Mouse (Mus musculus): ENCODE results near the gene Stx1a. TPM values are rescaled to one million over a fixed set of nuclear protein-coding genes. Genes with fewer than 3 reads are reported as not detected.

Gene Stx1a
- polyA plus RNA-seq, 1 experiment from 2014 or later: 13.4 TPM

DNA sequence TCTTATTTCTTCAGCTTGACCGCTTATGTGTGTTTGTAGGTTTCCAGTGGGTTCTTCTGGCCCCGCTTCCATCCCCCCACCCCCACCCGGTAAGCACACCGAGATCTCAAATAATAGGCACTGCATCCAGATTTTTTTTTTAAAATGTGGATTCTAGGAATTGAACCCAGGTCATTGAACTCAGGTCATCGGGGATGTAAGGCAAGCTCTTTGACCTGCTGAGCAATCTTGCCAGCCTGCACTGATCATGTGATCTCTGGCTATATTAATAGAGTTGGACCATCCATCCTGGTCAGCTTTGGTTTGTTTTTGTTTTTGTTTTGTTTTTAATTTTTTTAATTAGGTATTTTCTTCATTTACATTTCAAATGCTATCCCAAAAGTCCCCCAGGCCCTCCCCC is 9.3 kb downstream of the Stx1a start:
- H3K4me3 ChIP-seq (ENCODE audit: low read length): no peak overlapping the region
- H3K9ac ChIP-seq (ENCODE audit: low read depth, low read length): no peak overlapping the region
- H3K36me3 ChIP-seq (ENCODE audit: control insufficient read depth, insufficient read depth, low read length): no peaks in the 10 kb centered on the region
- no peaks in the 10 kb centered on the region; the same call in 1 of the 2 replicates for H3K9me3 ChIP-seq (ENCODE audit: control insufficient read depth, low read length)
- no peaks in the 10 kb centered on the region for H3K27me3 ChIP-seq (replicated peaks; ENCODE audit: control insufficient read depth, insufficient read depth, low read length)
- ATAC-seq: no peak
- H3K4me2 ChIP-seq (ENCODE audit: low read depth, low read length): no peak overlapping the region
- H3K27ac ChIP-seq (ENCODE audit: low read length): no peak overlapping the region
- peaks cover 14% of the 10 kb centered on the region for H3K4me1 ChIP-seq (ENCODE audit: control insufficient read depth, insufficient read depth, low read length)
- WGBS: 89% methylated on average over 5 of the region's 5 CpGs

DNA sequence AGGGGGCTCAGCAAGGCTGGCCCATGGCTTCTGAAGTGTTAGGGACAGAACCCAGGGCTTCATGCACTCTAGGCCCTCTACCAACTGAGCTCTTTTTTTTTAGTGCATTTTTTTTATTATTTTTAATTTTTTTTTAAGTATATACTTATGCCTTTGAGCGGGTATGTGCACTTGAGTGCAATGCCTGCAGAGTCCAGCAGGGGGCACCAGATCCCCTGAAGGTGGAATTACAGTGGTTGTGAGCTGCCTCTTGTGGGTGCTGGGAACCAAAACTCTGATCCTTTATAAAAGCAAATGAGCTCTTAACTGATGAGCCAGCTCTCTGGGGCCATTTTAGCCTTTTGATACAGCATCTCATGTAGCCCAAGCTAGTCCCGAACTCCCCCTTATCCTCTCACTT is 11.3 kb downstream of the Stx1a start:
- Histone ChIP-seq H3K4me2 (ENCODE audit: low read depth, low read length) (no peak overlapping the region), H3K9ac (ENCODE audit: low read depth, low read length) (no peak overlapping the region), H3K4me3 (ENCODE audit: low read length) (no peak overlapping the region), H3K4me1 (ENCODE audit: control insufficient read depth, insufficient read depth, low read length) (peaks cover under 1% of the 10 kb centered on the region), H3K9me3 (ENCODE audit: control insufficient read depth, low read length) (no peaks in the 10 kb centered on the region; the same call in 1 of the 2 replicates), H3K27me3 (replicated peaks; ENCODE audit: control insufficient read depth, insufficient read depth, low read length) (no peaks in the 10 kb centered on the region), H3K36me3 (ENCODE audit: control insufficient read depth, insufficient read depth, low read length) (no peaks in the 10 kb centered on the region), H3K27ac (ENCODE audit: low read length) (no peak overlapping the region)
- ATAC-seq: no peak
- 98% methylated on average over 2 of the region's 2 CpGs for WGBS

DNA sequence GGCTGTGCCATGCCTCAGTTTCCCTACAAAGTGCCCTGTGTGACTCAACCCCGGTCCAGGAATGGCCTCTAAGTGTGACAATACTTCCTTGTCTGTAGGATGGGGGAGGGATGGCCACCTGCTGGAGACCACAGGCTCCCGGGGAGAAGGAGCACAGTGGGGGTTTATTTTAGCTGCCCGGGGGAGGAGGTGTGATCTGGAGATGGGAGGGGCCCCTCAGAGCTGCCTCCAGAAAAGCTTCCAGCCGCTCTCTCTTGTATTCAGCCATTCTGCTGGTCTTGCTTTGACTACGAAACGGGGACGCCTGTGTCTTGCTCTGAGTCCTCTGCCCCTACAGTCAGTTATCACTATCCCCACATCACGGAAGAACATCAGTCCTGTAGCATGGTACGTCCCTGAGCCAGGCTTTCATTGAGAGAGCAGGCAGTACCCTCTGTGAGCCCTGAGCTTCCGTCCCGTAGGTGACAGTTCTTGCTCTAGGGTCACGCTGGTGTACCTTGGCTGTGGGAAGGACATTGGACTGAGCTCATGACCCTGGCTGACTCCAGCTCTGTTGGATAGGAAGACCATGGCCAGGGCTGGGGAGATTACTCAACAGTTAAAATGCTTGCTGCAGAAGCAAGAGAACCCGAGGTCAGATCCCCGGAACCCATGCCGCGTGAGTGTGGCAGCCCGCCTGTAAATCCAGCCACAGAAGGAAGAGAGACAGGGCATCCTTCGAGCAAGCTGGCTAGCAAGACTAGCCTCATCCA is 12.5 kb downstream of the Stx1a start:
- H3K4me3 ChIP-seq (ENCODE audit: low read length): no peak overlapping the region
- H3K4me1 ChIP-seq (ENCODE audit: control insufficient read depth, insufficient read depth, low read length): no peaks in the 10 kb centered on the region
- H3K27me3 ChIP-seq (replicated peaks; ENCODE audit: control insufficient read depth, insufficient read depth, low read length): no peaks in the 10 kb centered on the region
- no peak overlapping the region for H3K9ac ChIP-seq (ENCODE audit: low read depth, low read length)
- ATAC-seq: no peak
- H3K4me2 ChIP-seq (ENCODE audit: low read depth, low read length): no peak overlapping the region
- H3K27ac ChIP-seq (ENCODE audit: low read length): no peak overlapping the region
- WGBS: 66% methylated on average over 18 of the region's 18 CpGs
- H3K36me3 ChIP-seq (ENCODE audit: control insufficient read depth, insufficient read depth, low read length): no peaks in the 10 kb centered on the region
- no peaks in the 10 kb centered on the region; the same call in 1 of the 2 replicates for H3K9me3 ChIP-seq (ENCODE audit: control insufficient read depth, low read length)

DNA sequence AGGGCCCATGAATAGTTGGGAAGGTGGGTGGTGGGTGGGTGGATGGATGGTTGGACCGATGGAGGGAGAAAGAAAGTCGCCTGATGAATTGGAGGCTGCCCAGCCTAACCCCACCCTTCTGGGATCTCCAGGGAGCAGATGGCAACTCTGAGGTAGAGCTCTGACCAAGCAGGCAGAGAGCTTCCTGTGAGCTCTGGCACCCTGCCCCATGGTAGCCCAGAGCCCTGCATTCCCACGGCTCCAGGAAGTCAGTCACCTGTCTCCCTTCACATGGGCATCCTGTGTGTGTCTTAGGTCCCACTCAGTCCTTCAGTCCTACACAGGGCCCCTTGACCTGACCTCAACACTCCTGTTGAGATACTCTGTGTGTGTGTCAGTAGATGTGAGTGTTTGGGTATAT is 14.7 kb downstream of the Stx1a start:
- no peak overlapping the region for H3K27ac ChIP-seq (ENCODE audit: low read length)
- no peak overlapping the region for H3K4me2 ChIP-seq (ENCODE audit: low read depth, low read length)
- no peaks in the 10 kb centered on the region; the same call in 1 of the 2 replicates for H3K9me3 ChIP-seq (ENCODE audit: control insufficient read depth, low read length)
- no peak overlapping the region for H3K4me3 ChIP-seq (ENCODE audit: low read length)
- no peaks in the 10 kb centered on the region for H3K27me3 ChIP-seq (replicated peaks; ENCODE audit: control insufficient read depth, insufficient read depth, low read length)
- no peak; the same call in 1 of the 2 replicates for ATAC-seq
- no peak overlapping the region for H3K9ac ChIP-seq (ENCODE audit: low read depth, low read length)
- no peaks in the 10 kb centered on the region for H3K36me3 ChIP-seq (ENCODE audit: control insufficient read depth, insufficient read depth, low read length)
- 77% methylated on average over 3 of the region's 3 CpGs for WGBS
- no peaks in the 10 kb centered on the region for H3K4me1 ChIP-seq (ENCODE audit: control insufficient read depth, insufficient read depth, low read length)

DNA sequence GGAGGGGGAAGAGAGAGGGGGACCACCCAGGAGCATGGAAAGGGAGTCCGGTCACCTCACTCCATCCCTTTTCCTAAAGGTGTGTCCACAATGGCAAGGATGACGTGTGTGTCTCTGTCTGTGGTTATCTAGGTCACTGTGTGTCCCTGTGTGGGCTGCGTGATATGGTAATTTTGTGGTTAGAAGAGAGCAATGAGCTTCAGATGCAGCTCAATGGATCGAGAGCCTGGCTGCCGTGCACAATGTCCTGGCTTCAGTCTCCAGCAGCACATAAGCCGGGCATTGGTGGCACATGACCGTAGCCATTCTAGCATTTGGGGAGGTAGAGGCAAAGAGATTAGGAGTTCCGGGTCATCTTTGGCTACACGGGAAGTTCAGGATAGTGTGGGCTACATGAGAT is 16.3 kb downstream of the Stx1a start:
- Histone ChIP-seq H3K4me3 (ENCODE audit: low read length) (no peak overlapping the region), H3K36me3 (ENCODE audit: control insufficient read depth, insufficient read depth, low read length) (no peaks in the 10 kb centered on the region), H3K4me2 (ENCODE audit: low read depth, low read length) (no peak overlapping the region), H3K27me3 (replicated peaks; ENCODE audit: control insufficient read depth, insufficient read depth, low read length) (no peaks in the 10 kb centered on the region), H3K9me3 (ENCODE audit: control insufficient read depth, low read length) (no peaks in the 10 kb centered on the region; the same call in 1 of the 2 replicates), H3K4me1 (ENCODE audit: control insufficient read depth, insufficient read depth, low read length) (no peaks in the 10 kb centered on the region), H3K9ac (ENCODE audit: low read depth, low read length) (no peak overlapping the region), H3K27ac (ENCODE audit: low read length) (no peak overlapping the region)
- WGBS: 86% methylated on average over 9 of the region's 9 CpGs
- ATAC-seq: no peak

DNA sequence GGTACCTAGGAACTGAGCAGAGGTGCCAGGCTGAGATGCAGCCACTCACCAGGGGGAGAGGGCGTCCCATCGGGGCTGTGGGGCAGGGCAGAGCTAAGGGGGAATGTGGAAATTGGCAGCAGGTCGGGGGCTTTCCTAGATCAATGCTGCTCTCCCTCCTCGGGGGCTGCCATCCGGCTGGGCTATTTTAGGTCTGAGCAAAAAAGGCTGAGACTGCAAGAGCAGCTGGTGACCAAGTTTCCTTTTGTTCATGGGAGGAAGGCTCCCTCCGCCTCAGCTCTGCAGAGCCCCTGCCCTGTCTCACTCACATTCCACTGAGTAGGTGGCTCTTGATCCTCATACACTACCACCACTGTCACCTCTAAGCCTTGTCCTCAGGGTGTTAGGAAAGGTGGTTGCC is 16.8 kb downstream of the Stx1a start:
- ATAC-seq: no peak
- Histone ChIP-seq H3K27me3 (replicated peaks; ENCODE audit: control insufficient read depth, insufficient read depth, low read length) (no peaks in the 10 kb centered on the region), H3K4me1 (ENCODE audit: control insufficient read depth, insufficient read depth, low read length) (no peaks in the 10 kb centered on the region), H3K9ac (ENCODE audit: low read depth, low read length) (peak overlapping the region; percentile 11; the same call in 1 of the 2 replicates), H3K27ac (ENCODE audit: low read length) (no peak overlapping the region), H3K36me3 (ENCODE audit: control insufficient read depth, insufficient read depth, low read length) (peaks cover 4% of the 10 kb centered on the region; the same call in 1 of the 2 replicates), H3K4me2 (ENCODE audit: low read depth, low read length) (no peak overlapping the region), H3K4me3 (ENCODE audit: low read length) (no peak overlapping the region), H3K9me3 (ENCODE audit: control insufficient read depth, low read length) (no peaks in the 10 kb centered on the region)
- WGBS: 65% methylated on average over 6 of the region's 6 CpGs

DNA sequence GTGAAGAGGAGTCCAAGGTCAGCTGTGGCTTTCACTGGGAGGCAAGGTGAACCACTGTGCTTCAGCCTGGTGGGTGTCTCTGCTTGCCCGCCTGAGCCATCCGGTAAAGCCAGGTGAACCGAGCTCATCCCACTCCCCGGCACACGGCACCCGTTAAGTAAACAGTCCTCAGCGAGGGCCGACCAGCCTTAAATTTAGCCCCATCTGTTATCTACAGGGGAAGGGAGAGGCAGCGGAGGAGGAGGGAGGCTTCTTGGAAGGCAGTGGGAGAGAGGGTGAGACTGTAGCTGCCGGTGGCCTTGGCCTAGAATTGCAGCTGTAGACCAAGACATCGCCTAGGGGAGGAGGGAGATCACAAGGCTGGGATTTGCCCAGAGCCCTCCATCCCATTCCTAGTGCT is 17.5 kb downstream of the Stx1a start:
- ATAC-seq: no peak
- WGBS: 43% methylated on average over 11 of the region's 11 CpGs
- H3K4me1 ChIP-seq (ENCODE audit: control insufficient read depth, insufficient read depth, low read length): no peaks in the 10 kb centered on the region
- H3K27ac ChIP-seq (ENCODE audit: low read length): no peak overlapping the region
- H3K4me3 ChIP-seq (ENCODE audit: low read length): no peak overlapping the region
- H3K9me3 ChIP-seq (ENCODE audit: control insufficient read depth, low read length): no peaks in the 10 kb centered on the region
- no peak overlapping the region for H3K9ac ChIP-seq (ENCODE audit: low read depth, low read length)
- H3K4me2 ChIP-seq (ENCODE audit: low read depth, low read length): no peak overlapping the region
- H3K27me3 ChIP-seq (replicated peaks; ENCODE audit: control insufficient read depth, insufficient read depth, low read length): no peaks in the 10 kb centered on the region
- H3K36me3 ChIP-seq (ENCODE audit: control insufficient read depth, insufficient read depth, low read length): peaks cover 8% of the 10 kb centered on the region; the same call in 1 of the 2 replicates

DNA sequence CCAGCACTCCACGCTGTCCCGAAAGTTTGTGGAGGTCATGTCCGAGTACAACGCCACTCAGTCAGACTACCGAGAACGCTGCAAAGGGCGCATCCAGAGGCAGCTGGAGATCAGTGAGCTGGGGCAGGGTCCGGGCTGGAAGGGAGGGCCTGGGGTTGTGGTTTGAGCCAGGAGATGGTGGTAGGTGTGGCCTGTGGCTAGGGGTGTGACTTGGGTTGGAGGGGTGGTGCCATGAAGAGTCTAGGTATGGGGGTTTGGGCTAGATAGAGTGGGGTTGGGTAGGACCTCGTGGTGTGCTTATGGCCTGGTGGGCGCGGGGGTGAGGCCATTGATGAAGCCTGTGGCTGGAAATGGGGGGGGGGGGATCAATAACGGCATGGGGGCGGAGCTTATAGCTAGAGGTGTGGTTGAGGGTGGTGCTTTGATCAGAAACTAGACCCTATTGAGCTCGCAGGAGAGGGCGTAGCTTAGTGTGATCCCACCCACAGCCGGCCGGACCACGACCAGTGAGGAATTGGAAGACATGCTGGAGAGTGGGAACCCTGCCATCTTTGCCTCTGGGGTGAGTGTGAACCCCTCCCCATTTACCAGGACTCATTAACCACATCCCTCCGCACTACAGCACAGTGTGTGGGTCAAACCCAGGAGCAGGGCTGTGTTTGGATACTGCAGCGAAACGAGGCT is 19.0 kb downstream of the Stx1a start:
- no peak overlapping the region for H3K4me3 ChIP-seq (ENCODE audit: low read length)
- 47% methylated on average over 21 of the region's 21 CpGs for WGBS
- no peaks in the 10 kb centered on the region for H3K4me1 ChIP-seq (ENCODE audit: control insufficient read depth, insufficient read depth, low read length)
- peaks cover 8% of the 10 kb centered on the region; the same call in 1 of the 2 replicates for H3K36me3 ChIP-seq (ENCODE audit: control insufficient read depth, insufficient read depth, low read length)
- H3K27me3 ChIP-seq (replicated peaks; ENCODE audit: control insufficient read depth, insufficient read depth, low read length): no peaks in the 10 kb centered on the region
- no peak overlapping the region for H3K4me2 ChIP-seq (ENCODE audit: low read depth, low read length)
- no peak overlapping the region for H3K27ac ChIP-seq (ENCODE audit: low read length)
- no peak overlapping the region for H3K9ac ChIP-seq (ENCODE audit: low read depth, low read length)
- ATAC-seq: peak; percentile 44; the same call in 1 of the 2 replicates
- no peaks in the 10 kb centered on the region for H3K9me3 ChIP-seq (ENCODE audit: control insufficient read depth, low read length)

DNA sequence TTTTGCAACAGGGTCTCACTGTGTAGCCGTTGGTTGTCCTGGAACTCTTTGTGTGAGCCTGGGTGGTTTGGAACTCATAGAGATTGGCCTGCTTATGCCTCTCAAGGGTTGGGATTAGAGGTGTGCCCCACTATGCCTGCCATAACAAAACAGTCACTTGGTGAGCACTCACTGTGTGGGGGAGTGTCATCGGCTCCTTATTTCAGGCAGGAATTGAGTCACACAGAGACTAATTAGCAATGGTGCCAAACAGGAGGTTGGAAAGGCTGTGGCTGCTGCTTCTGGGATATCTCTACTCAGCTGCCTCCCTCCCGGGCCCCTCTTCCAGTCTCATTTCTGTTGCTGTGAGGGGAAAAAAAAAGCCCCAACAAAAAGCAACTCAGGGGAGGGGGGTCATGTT is 21.3 kb downstream of the Stx1a start:
- peaks cover 16% of the 10 kb centered on the region for H3K36me3 ChIP-seq (ENCODE audit: control insufficient read depth, insufficient read depth, low read length)
- WGBS: 94% methylated on average over 3 of the region's 3 CpGs

More for the DNA sequence above, 21.3 kb downstream of the Stx1a start:
- ATAC-seq: no peak
- H3K4me1 ChIP-seq (ENCODE audit: control insufficient read depth, insufficient read depth, low read length): no peaks in the 10 kb centered on the region
- H3K4me3 ChIP-seq (ENCODE audit: low read length): no peak overlapping the region
- H3K4me2 ChIP-seq (ENCODE audit: low read depth, low read length): no peak overlapping the region
- H3K27ac ChIP-seq (ENCODE audit: low read length): no peak overlapping the region
- no peaks in the 10 kb centered on the region for H3K27me3 ChIP-seq (replicated peaks; ENCODE audit: control insufficient read depth, insufficient read depth, low read length)
- no peak overlapping the region for H3K9ac ChIP-seq (ENCODE audit: low read depth, low read length)
- H3K9me3 ChIP-seq (ENCODE audit: control insufficient read depth, low read length): no peaks in the 10 kb centered on the region
